Mouse (Mus musculus): ENCODE data around the gene Tsen54. TPM values are rescaled to one million over a fixed set of nuclear protein-coding genes. Genes with fewer than 3 reads are reported as not detected.

The Tsen54 gene
- polyA plus RNA-seq, 1 experiment = 15.6 TPM

- no peak for TF ChIP-seq TCF12 (IDR thresholded peaks at IDR 0.05; ENCODE audit: insufficient read depth, poor library complexity, severe bottlenecking)
- no peak for TF ChIP-seq MYOG (IDR thresholded peaks at IDR 0.05; ENCODE audit: control insufficient read depth in 1 of 3, insufficient read depth in 1 of 3, insufficient read length in 2 of 3, low read depth in 2 of 3)
- TF ChIP-seq MYOD1 (IDR thresholded peaks at IDR 0.05; ENCODE audit: control insufficient read depth in 1 of 3, insufficient read length in 2 of 3, low read depth in 2 of 3) = no peak
- TF ChIP-seq POLR2AphosphoS2 (IDR thresholded peaks at IDR 0.05; ENCODE audit: insufficient read length, low read depth) = no peak
- TF ChIP-seq CEBPB (IDR thresholded peaks at IDR 0.05; ENCODE audit: insufficient read depth, poor library complexity, severe bottlenecking) = no peak
- no peak for TF ChIP-seq SRF (IDR thresholded peaks at IDR 0.05; ENCODE audit: control insufficient read depth, insufficient read length, low read depth)
- TF ChIP-seq E2F4 (IDR thresholded peaks at IDR 0.05; ENCODE audit: insufficient read depth) = no peak
- no peak for TF ChIP-seq REST (IDR thresholded peaks at IDR 0.05; ENCODE audit: insufficient read depth, insufficient read length)
- no peak for TF ChIP-seq USF1 (IDR thresholded peaks at IDR 0.05; ENCODE audit: low read depth)
- TF ChIP-seq MAX (IDR thresholded peaks at IDR 0.05; ENCODE audit: low read depth) = no peak
- TF ChIP-seq TCF3 (IDR thresholded peaks at IDR 0.05; ENCODE audit: insufficient read length, low read depth) = no peak
- TF ChIP-seq POLR2A (IDR thresholded peaks at IDR 0.05; ENCODE audit: insufficient read length, low read depth) = no peak
- Histone ChIP-seq H3K27me3 (ENCODE audit: control insufficient read depth, insufficient read depth, insufficient read length) (no peaks in the 10 kb centered on the region), H3K4me2 (ENCODE audit: low read depth) (no peak overlapping the region), H3K79me2 (ENCODE audit: control insufficient read depth, insufficient read depth) (no peaks in the 10 kb centered on the region), H3ac (ENCODE audit: control insufficient read depth, insufficient read length) (no peak overlapping the region), H3K36me3 (ENCODE audit: control insufficient read depth, insufficient read depth) (no peaks in the 10 kb centered on the region), H3K4me3 (no peak overlapping the region)
Measured at GRCm38 (mm10) chr11:115768896-115769295, 45.6 kb upstream of the Tsen54 start.

GRCm38 (mm10) chr11:115774653-115775052 lies 39.9 kb upstream of the Tsen54 start:
- Histone ChIP-seq H3K4me2 (ENCODE audit: low read depth) (no peak overlapping the region), H3K4me3 (no peak overlapping the region), H3K36me3 (ENCODE audit: control insufficient read depth, insufficient read depth) (no peaks in the 10 kb centered on the region), H3K27me3 (ENCODE audit: control insufficient read depth, insufficient read depth, insufficient read length) (no peaks in the 10 kb centered on the region), H3ac (ENCODE audit: control insufficient read depth, insufficient read length) (no peak overlapping the region), H3K79me2 (ENCODE audit: control insufficient read depth, insufficient read depth) (no peaks in the 10 kb centered on the region)
- TF ChIP-seq CEBPB (IDR thresholded peaks at IDR 0.05; ENCODE audit: insufficient read depth, poor library complexity, severe bottlenecking) (no peak), MYOD1 (IDR thresholded peaks at IDR 0.05; ENCODE audit: control insufficient read depth in 1 of 3, insufficient read length in 2 of 3, low read depth in 2 of 3) (no peak), POLR2AphosphoS2 (IDR thresholded peaks at IDR 0.05; ENCODE audit: insufficient read length, low read depth) (no peak), MYOG (IDR thresholded peaks at IDR 0.05; ENCODE audit: control insufficient read depth in 1 of 3, insufficient read depth in 1 of 3, insufficient read length in 2 of 3, low read depth in 2 of 3) (no peak), MAX (IDR thresholded peaks at IDR 0.05; ENCODE audit: low read depth) (no peak), TCF12 (IDR thresholded peaks at IDR 0.05; ENCODE audit: insufficient read depth, poor library complexity, severe bottlenecking) (no peak), TCF3 (IDR thresholded peaks at IDR 0.05; ENCODE audit: insufficient read length, low read depth) (no peak), REST (IDR thresholded peaks at IDR 0.05; ENCODE audit: insufficient read depth, insufficient read length) (no peak), POLR2A (IDR thresholded peaks at IDR 0.05; ENCODE audit: insufficient read length, low read depth) (no peak), E2F4 (IDR thresholded peaks at IDR 0.05; ENCODE audit: insufficient read depth) (no peak), USF1 (IDR thresholded peaks at IDR 0.05; ENCODE audit: low read depth) (no peak), SRF (IDR thresholded peaks at IDR 0.05; ENCODE audit: control insufficient read depth, insufficient read length, low read depth) (no peak)

DNA sequence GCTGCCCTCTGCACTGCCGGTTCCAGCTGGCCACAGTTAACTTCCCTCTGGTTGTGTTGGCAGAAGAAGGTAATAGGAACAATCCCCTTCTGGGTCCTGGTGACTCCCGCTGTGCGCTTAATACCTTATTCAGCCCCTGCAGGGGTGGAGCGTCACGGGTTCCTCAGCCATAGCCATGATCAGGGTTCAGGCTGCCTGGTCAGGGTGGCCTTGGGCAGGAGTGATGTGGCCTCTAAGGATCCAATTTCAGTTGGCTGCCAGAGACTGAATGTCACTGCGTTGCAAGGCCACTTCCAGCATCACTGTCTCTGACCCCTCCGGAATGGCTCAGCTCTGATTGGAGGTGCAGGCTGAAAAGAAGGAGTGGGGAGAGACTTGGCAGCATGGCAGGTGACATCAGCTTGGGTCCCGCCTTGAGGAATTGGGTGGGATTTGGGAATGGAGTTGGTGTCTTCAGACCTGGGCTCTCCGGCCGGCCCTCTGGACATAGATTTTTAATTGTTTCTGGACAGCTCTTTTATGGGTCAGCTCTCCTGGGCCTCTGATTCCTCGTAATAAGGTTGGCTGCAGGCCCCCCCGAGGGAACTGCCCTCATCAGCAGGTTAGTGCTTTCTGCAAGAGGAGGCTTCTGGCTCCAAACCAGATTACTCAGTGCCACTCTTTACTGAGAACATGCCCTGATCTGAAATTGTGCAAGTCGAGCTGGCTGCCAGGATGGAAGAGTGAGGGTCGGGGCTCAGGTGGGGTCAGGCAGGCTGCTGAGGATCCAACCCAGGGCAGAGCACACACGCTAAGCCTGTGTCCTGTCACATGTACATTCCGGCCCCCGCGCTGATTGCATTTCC lies 38.5 kb upstream of the Tsen54 start:
- H3K4me3 ChIP-seq = no peak overlapping the region
- no peak overlapping the region for H3K4me2 ChIP-seq (ENCODE audit: low read depth)
- no peak overlapping the region for H3ac ChIP-seq (ENCODE audit: control insufficient read depth, insufficient read length)
- no peaks in the 10 kb centered on the region for H3K27me3 ChIP-seq (ENCODE audit: control insufficient read depth, insufficient read depth, insufficient read length)
- no peaks in the 10 kb centered on the region for H3K79me2 ChIP-seq (ENCODE audit: control insufficient read depth, insufficient read depth)
- no peak for TF ChIP-seq REST (IDR thresholded peaks at IDR 0.05; ENCODE audit: insufficient read depth, insufficient read length)
- TF ChIP-seq MAX (IDR thresholded peaks at IDR 0.05; ENCODE audit: low read depth) = no peak
- no peak for TF ChIP-seq MYOG (IDR thresholded peaks at IDR 0.05; ENCODE audit: control insufficient read depth in 1 of 3, insufficient read depth in 1 of 3, insufficient read length in 2 of 3, low read depth in 2 of 3)
- TF ChIP-seq MYOD1 (IDR thresholded peaks at IDR 0.05; ENCODE audit: control insufficient read depth in 1 of 3, insufficient read length in 2 of 3, low read depth in 2 of 3) = no peak
- TF ChIP-seq TCF12 (IDR thresholded peaks at IDR 0.05; ENCODE audit: insufficient read depth, poor library complexity, severe bottlenecking) = no peak
- no peak for TF ChIP-seq E2F4 (IDR thresholded peaks at IDR 0.05; ENCODE audit: insufficient read depth)
- no peak for TF ChIP-seq POLR2A (IDR thresholded peaks at IDR 0.05; ENCODE audit: insufficient read length, low read depth)
- TF ChIP-seq SRF (IDR thresholded peaks at IDR 0.05; ENCODE audit: control insufficient read depth, insufficient read length, low read depth) = no peak
- no peak for TF ChIP-seq CEBPB (IDR thresholded peaks at IDR 0.05; ENCODE audit: insufficient read depth, poor library complexity, severe bottlenecking)
- TF ChIP-seq POLR2AphosphoS2 (IDR thresholded peaks at IDR 0.05; ENCODE audit: insufficient read length, low read depth) = no peak
- TF ChIP-seq TCF3 (IDR thresholded peaks at IDR 0.05; ENCODE audit: insufficient read length, low read depth) = no peak
- no peaks in the 10 kb centered on the region for H3K36me3 ChIP-seq (ENCODE audit: control insufficient read depth, insufficient read depth)

- Histone ChIP-seq H3K79me2 (ENCODE audit: control insufficient read depth, insufficient read depth) (no peaks in the 10 kb centered on the region), H3K4me2 (ENCODE audit: low read depth) (no peak overlapping the region), H3K27me3 (ENCODE audit: control insufficient read depth, insufficient read depth, insufficient read length) (no peaks in the 10 kb centered on the region), H3K36me3 (ENCODE audit: control insufficient read depth, insufficient read depth) (no peaks in the 10 kb centered on the region), H3K4me3 (no peak overlapping the region), H3ac (ENCODE audit: control insufficient read depth, insufficient read length) (no peak overlapping the region)
- TF ChIP-seq TCF12 (IDR thresholded peaks at IDR 0.05; ENCODE audit: insufficient read depth, poor library complexity, severe bottlenecking) (no peak), POLR2AphosphoS2 (IDR thresholded peaks at IDR 0.05; ENCODE audit: insufficient read length, low read depth) (no peak), POLR2A (IDR thresholded peaks at IDR 0.05; ENCODE audit: insufficient read length, low read depth) (no peak), MYOG (IDR thresholded peaks at IDR 0.05; ENCODE audit: control insufficient read depth in 1 of 3, insufficient read depth in 1 of 3, insufficient read length in 2 of 3, low read depth in 2 of 3) (no peak), MYOD1 (IDR thresholded peaks at IDR 0.05; ENCODE audit: control insufficient read depth in 1 of 3, insufficient read length in 2 of 3, low read depth in 2 of 3) (no peak), E2F4 (IDR thresholded peaks at IDR 0.05; ENCODE audit: insufficient read depth) (no peak), TCF3 (IDR thresholded peaks at IDR 0.05; ENCODE audit: insufficient read length, low read depth) (no peak), REST (IDR thresholded peaks at IDR 0.05; ENCODE audit: insufficient read depth, insufficient read length) (no peak), CEBPB (IDR thresholded peaks at IDR 0.05; ENCODE audit: insufficient read depth, poor library complexity, severe bottlenecking) (no peak), USF1 (IDR thresholded peaks at IDR 0.05; ENCODE audit: low read depth) (no peak), SRF (IDR thresholded peaks at IDR 0.05; ENCODE audit: control insufficient read depth, insufficient read length, low read depth) (no peak), MAX (IDR thresholded peaks at IDR 0.05; ENCODE audit: low read depth) (no peak)
Measured at GRCm38 (mm10) chr11:115776954-115777353, 37.6 kb upstream of the Tsen54 start.

Data from myocyte (in vitro differentiated cells).